Mouse (Mus musculus): ENCODE results near the gene Pmf1. TPM values are rescaled to one million over a fixed set of nuclear protein-coding genes. Genes with fewer than 3 reads are reported as not detected.

Pmf1 gene
- total RNA-seq (2014; rRNA removed) (12.9 and 16.5 TPM in 2 replicates), polyA plus RNA-seq (2012; rRNA removed) (59.0 and 68.1 TPM in 2 replicates)

DNA sequence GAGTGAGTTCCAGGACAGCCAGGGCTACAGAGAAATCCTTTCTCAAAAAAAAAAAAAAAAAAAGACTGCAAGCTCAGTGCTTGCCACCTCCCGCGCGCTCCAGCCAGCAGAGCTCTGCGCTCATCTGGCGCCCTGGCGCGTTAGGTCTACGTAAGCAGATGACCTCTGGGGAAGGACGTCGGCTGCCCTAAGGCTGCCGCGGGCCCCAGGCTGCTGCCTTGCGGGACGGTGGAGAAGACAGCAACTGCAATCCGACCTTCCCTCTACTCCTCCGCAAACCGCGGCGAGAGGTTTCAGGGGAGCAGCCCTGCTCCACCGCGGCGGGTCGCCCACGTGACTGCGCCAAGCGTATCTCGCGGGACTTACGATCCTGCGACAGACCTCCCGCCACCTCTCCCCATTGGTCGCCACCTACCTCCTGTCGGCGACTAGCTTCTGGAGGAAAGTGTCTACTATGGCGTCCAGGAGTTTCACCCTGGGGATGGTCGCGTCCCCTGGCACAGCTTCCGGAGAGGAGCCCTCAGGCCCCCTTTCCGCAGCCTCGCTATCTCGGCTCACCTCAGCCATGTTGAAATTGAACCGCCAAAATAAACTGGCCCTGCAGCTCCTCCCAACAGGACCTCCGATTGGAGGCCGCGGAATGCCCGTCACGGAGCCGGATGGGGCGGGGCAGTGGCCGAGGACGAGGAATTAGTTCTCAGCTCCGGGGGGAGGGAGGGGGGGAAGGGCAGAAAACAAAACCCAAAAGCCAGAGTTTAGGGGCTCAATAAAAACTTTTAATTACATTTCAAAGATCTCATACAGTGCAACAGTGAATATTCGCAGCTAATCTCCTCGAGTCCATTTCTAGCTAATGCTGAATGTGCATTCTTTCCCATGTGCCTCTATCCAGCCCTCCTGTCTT, at the start of gene Pmf1:
Pmf1 (minus strand) TSS at position 591 of the 904 bp plus-strand sequence.
- Histone ChIP-seq H3K27ac (replicated peaks; ENCODE audit: insufficient read depth, low read depth, low read length) (peak within 1 kb of the TSS; percentile 97), H3K4me1 (ENCODE audit: control insufficient read depth, insufficient read depth, low read length) (peaks cover 33% of the 10 kb centered on the region), H3K27me3 (ENCODE audit: control insufficient read depth, insufficient read depth, low read length) (no peaks in the 10 kb centered on the region), H3K9ac (ENCODE audit: low read depth, low read length) (peak within 1 kb of the TSS; percentile 97), H3K79me2 (ENCODE audit: control insufficient read depth, insufficient read depth, low read length) (peaks cover 2% of the 10 kb centered on the region; the same call in 1 of the 2 replicates), H3K36me3 (ENCODE audit: control insufficient read depth, insufficient read depth, low read length) (no peaks in the 10 kb centered on the region; the same call in 1 of the 2 replicates), H3K4me3 (ENCODE audit: insufficient read depth, low read depth, low read length) (peak within 1 kb of the TSS; percentile 86)
- peak; percentile 90 for TF ChIP-seq POLR2A (IDR thresholded peaks at IDR 0.05; ENCODE audit: extremely low read depth, insufficient read depth, low read length)
- TF ChIP-seq CTCF (IDR thresholded peaks at IDR 0.05; ENCODE audit: low read depth, low read length): no peak
- under 1% methylated on average over 54 of the region's 54 CpGs for WGBS
- DNase-seq (ENCODE audit: extremely low read depth, low read depth, low spot score): peak; percentile 82

DNA sequence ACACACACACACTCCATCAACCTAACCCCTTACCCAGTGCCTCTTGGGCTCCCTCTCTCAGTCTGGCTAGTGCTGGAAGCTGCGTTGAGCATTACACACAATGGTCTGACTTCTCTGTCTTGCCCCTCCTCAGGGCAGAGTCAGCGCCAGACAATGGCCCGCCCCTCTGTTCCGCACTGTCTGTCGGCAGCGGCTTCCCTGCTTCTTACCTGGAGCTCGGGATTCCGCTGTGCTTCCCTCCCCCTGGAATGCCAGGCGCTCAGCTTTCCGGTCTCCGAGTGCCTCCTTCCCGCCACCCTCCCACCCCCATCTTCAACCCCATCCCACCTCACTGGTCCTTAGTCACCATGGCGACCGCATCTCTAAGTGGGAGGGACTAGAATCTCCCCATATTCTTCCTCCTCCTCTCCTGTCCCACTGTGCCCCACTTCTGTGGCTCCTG, 48.7 kb upstream of the Pmf1 start:
- H3K36me3 ChIP-seq (ENCODE audit: control insufficient read depth, insufficient read depth, low read length): no peaks in the 10 kb centered on the region
- no peak overlapping the region for H3K9ac ChIP-seq (ENCODE audit: low read depth, low read length)
- WGBS: 37% methylated on average over 14 of the region's 14 CpGs
- peaks cover 15% of the 10 kb centered on the region; the same call in 1 of the 2 replicates for H3K79me2 ChIP-seq (ENCODE audit: control insufficient read depth, insufficient read depth, low read length)
- H3K4me1 ChIP-seq (ENCODE audit: control insufficient read depth, insufficient read depth, low read length): peaks cover 14% of the 10 kb centered on the region
- no peaks in the 10 kb centered on the region for H3K27me3 ChIP-seq (ENCODE audit: control insufficient read depth, insufficient read depth, low read length)
- H3K27ac ChIP-seq (replicated peaks; ENCODE audit: insufficient read depth, low read depth, low read length): no peak overlapping the region
- TF ChIP-seq CTCF (IDR thresholded peaks at IDR 0.05; ENCODE audit: low read depth, low read length): no peak
- no peak for TF ChIP-seq POLR2A (IDR thresholded peaks at IDR 0.05; ENCODE audit: extremely low read depth, insufficient read depth, low read length)
- no peak for DNase-seq (ENCODE audit: extremely low read depth, low read depth, low spot score)
- H3K4me3 ChIP-seq (ENCODE audit: insufficient read depth, low read depth, low read length): no peak overlapping the region

DNA sequence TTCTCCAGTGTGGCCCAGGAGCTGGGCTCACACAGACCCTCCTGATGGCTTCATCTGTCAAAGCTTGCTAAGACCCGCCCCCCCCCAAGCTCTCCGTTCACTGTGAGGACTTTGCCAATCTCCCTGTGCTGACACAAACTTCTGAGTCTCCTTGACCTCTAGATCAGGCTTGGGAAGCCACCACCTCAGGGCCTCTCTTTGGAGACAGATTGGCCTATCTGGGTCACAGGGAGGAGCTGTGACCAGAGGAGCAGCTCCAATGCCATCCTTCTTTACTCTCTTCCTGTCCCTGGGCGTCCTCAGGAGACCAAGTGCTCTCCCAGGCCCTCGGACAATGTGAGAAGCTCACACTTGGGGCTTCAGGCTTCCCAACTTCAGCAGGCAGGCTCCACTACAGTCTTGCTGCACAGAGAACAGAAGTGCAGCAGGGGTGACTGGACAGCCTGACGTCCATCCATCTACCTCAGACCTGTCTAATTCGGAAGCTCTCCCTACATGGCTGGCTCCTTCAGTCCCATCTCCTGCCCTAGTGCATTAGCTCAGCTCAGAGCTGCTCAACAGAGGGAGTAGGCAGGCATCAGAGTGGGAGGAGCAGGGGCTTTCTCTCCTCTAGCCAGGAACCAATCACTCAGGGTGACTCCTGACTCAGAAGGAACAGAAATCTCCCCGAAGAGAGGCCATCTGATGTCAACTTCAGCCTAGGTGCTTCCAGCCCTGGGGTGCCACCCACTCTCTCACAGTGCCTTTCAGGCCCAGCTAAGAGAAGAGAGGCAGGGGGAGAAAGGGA, 46.8 kb upstream of the Pmf1 start:
- WGBS: 38% methylated on average over 7 of the region's 7 CpGs
- DNase-seq (ENCODE audit: extremely low read depth, low read depth, low spot score): no peak

DNA sequence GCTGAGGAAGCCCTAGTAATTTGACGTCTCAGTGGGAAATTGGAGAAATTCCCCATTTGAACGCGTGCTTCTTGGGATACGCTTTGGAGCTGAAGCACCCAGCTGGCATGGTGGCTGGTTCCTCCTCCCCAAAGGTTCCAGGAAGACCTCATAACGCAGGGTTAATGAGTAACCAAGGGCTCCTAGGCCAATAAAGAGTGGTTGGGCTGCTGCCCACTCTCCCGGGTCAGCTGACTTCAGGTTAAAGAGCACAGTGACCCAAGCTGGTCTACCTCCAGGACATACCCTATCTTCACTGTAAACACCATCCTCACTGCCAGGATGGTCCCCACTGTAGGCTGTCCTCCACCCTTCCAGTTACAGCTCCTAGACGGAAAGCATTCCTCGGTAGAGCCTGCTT, 46.2 kb upstream of the Pmf1 start:
- TF ChIP-seq CTCF (IDR thresholded peaks at IDR 0.05; ENCODE audit: low read depth, low read length): no peak
- TF ChIP-seq POLR2A (IDR thresholded peaks at IDR 0.05; ENCODE audit: extremely low read depth, insufficient read depth, low read length): 0 out of 2 replicates have a peak, but pooled peaks have one; percentile 8
- Histone ChIP-seq H3K4me3 (ENCODE audit: insufficient read depth, low read depth, low read length) (no peak overlapping the region), H3K4me1 (ENCODE audit: control insufficient read depth, insufficient read depth, low read length) (peaks cover 14% of the 10 kb centered on the region), H3K27ac (replicated peaks; ENCODE audit: insufficient read depth, low read depth, low read length) (peak overlapping the region; percentile 96), H3K36me3 (ENCODE audit: control insufficient read depth, insufficient read depth, low read length) (peaks cover 11% of the 10 kb centered on the region), H3K27me3 (ENCODE audit: control insufficient read depth, insufficient read depth, low read length) (no peaks in the 10 kb centered on the region), H3K79me2 (ENCODE audit: control insufficient read depth, insufficient read depth, low read length) (peaks cover 18% of the 10 kb centered on the region; the same call in 1 of the 2 replicates), H3K9ac (ENCODE audit: low read depth, low read length) (peak overlapping the region; percentile 20; the same call in 1 of the 2 replicates)
- 26% methylated on average over 8 of the region's 8 CpGs for WGBS
- peak; percentile 96 for DNase-seq (ENCODE audit: extremely low read depth, low read depth, low spot score)

More for the DNA sequence above, 46.8 kb upstream of the Pmf1 start:
- H3K9ac ChIP-seq (ENCODE audit: low read depth, low read length): peak overlapping the region; percentile 20; the same call in 1 of the 2 replicates
- H3K27ac ChIP-seq (replicated peaks; ENCODE audit: insufficient read depth, low read depth, low read length): peak overlapping the region; percentile 92
- H3K4me1 ChIP-seq (ENCODE audit: control insufficient read depth, insufficient read depth, low read length): peaks cover 14% of the 10 kb centered on the region
- no peak for TF ChIP-seq POLR2A (IDR thresholded peaks at IDR 0.05; ENCODE audit: extremely low read depth, insufficient read depth, low read length)
- TF ChIP-seq CTCF (IDR thresholded peaks at IDR 0.05; ENCODE audit: low read depth, low read length): no peak
- no peaks in the 10 kb centered on the region for H3K27me3 ChIP-seq (ENCODE audit: control insufficient read depth, insufficient read depth, low read length)
- peaks cover 9% of the 10 kb centered on the region for H3K36me3 ChIP-seq (ENCODE audit: control insufficient read depth, insufficient read depth, low read length)
- H3K4me3 ChIP-seq (ENCODE audit: insufficient read depth, low read depth, low read length): no peak overlapping the region
- peaks cover 18% of the 10 kb centered on the region; the same call in 1 of the 2 replicates for H3K79me2 ChIP-seq (ENCODE audit: control insufficient read depth, insufficient read depth, low read length)

DNA sequence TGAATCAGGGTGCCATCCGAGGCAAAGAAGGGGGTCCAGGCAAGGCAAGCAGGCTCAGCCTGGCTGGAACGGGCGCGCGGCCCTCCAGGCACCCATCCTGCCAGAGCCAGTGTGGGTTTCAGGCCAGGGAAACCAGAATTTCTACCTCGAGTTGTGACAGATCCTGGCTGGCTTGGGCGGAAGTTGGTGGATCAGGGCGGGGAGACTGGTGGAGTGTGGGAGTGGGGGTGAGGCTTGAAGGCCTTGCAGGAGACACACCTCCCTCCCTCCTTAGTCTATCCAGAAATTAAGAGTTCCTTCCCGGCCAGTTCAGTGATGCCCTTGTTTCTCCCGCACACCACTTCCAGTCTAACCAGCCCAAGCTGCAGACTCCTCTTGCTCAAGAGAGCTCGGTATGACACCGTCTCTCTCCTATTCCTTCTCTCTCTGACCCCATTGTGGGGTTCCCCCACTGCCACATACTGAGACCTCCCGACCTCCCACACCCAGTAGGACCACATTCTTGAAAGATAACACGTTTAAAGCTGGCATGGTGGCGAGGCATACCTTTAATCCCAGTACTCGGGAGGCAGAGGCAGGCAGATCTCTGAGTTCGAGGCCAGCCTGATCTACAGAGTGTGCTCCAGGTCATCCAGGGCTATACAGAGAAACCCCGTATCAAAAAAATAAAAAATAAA, 45.6 kb upstream of the Pmf1 start:
- TF ChIP-seq POLR2A (IDR thresholded peaks at IDR 0.05; ENCODE audit: extremely low read depth, insufficient read depth, low read length) (0 out of 2 replicates have a peak, but pooled peaks have one; percentile 41), CTCF (IDR thresholded peaks at IDR 0.05; ENCODE audit: low read depth, low read length) (no peak)
- H3K27me3 ChIP-seq (ENCODE audit: control insufficient read depth, insufficient read depth, low read length): no peaks in the 10 kb centered on the region
- WGBS: 23% methylated on average over 18 of the region's 18 CpGs
- peaks cover 11% of the 10 kb centered on the region for H3K36me3 ChIP-seq (ENCODE audit: control insufficient read depth, insufficient read depth, low read length)
- peak; percentile 87 for DNase-seq (ENCODE audit: extremely low read depth, low read depth, low spot score)
- peak overlapping the region; percentile 91 for H3K9ac ChIP-seq (ENCODE audit: low read depth, low read length)
- H3K79me2 ChIP-seq (ENCODE audit: control insufficient read depth, insufficient read depth, low read length): peaks cover 18% of the 10 kb centered on the region; the same call in 1 of the 2 replicates
- peaks cover 14% of the 10 kb centered on the region for H3K4me1 ChIP-seq (ENCODE audit: control insufficient read depth, insufficient read depth, low read length)
- peak overlapping the region; percentile 96 for H3K27ac ChIP-seq (replicated peaks; ENCODE audit: insufficient read depth, low read depth, low read length)
- H3K4me3 ChIP-seq (ENCODE audit: insufficient read depth, low read depth, low read length): peak overlapping the region; percentile 92

Measured in liver, adult 2 months (tissue).